Mouse (Mus musculus) heart, adult 2 months (tissue): ENCODE data around the gene Prnp. TPM values are rescaled to one million over a fixed set of nuclear protein-coding genes. Genes with fewer than 3 reads are reported as not detected.

ENCODE experiments used
- DNase-seq, 2 experiments: peaks; one replicate each; pipeline ENCODE4 v3.0.0; 2021
- H3K27ac ChIP-seq: fragments of 200-600 bp; 2 replicates; pipeline ENCODE4 v1.8.1; 2022
- H3K27me3 ChIP-seq: fragments of 200-500 bp; 2 replicates; pipeline ENCODE4 v1.6.1; 2012; ENCODE audit warnings: mild to moderate bottlenecking, low read length, inconsistent platforms, mixed read lengths; ENCODE audit not compliant: control insufficient read depth, insufficient read depth
- H3K36me3 ChIP-seq: fragments of 200-500 bp; 2 replicates; pipeline ENCODE4 v1.6.1; 2012; ENCODE audit warnings: low read length, inconsistent platforms; ENCODE audit not compliant: control insufficient read depth, insufficient read depth
- H3K4me1 ChIP-seq: fragments of 200-500 bp; 2 replicates; pipeline ENCODE4 v1.6.1; 2011; ENCODE audit warnings: low read length; ENCODE audit not compliant: control insufficient read depth, insufficient read depth
- H3K4me3 ChIP-seq: fragments of 200-600 bp; 2 replicates; pipeline ENCODE4 v1.8.1; 2022
- H3K79me2 ChIP-seq: fragments of 200-500 bp; replicated peaks from 2 replicates; pipeline ENCODE4 v1.6.1; 2012; ENCODE audit warnings: mild to moderate bottlenecking, inconsistent platforms, low read length, moderate library complexity, mixed read lengths; ENCODE audit not compliant: control insufficient read depth, insufficient read depth
- H3K9ac ChIP-seq: fragments of 200-500 bp; 2 replicates; pipeline ENCODE4 v1.6.1; 2012; ENCODE audit warnings: low read depth, mild to moderate bottlenecking, control low read depth, inconsistent platforms, low read length, mixed read lengths
- CTCF ChIP-seq: fragments of 200-600 bp; IDR thresholded peaks from 2 replicates; pipeline ENCODE4 v1.8.1; 2022; ENCODE audit warnings: antibody characterized with exemption, mild to moderate bottlenecking, moderate library complexity
- EP300 ChIP-seq: fragments of 200-500 bp; IDR thresholded peaks from 2 replicates; pipeline ENCODE4 v1.6.1; 2011; ENCODE audit warnings: low read depth, low read length, control low read depth; ENCODE audit not compliant: insufficient read depth
- POLR2A ChIP-seq: fragments of 200-500 bp; IDR thresholded peaks from 2 replicates; pipeline ENCODE4 v1.6.1; 2011; ENCODE audit warnings: mild to moderate bottlenecking, low read depth, low read length, control low read depth; ENCODE audit not compliant: insufficient read depth
- WGBS: fragments of 180-500 bp; shearing (Covaris S2); methylation state at CpG from one replicate; pipeline ENCODE4 v1.1.7; 2018; 5-methylcytosine and 5-hydroxymethylcytosine counted together
- intact Hi-C: fragments of 180-260 bp; cut with DNase I; formaldehyde crosslinking; loops from one replicate; pipeline ENCODE4 v1.15.1; 2025
- polyA plus RNA-seq: library from polyadenylated mRNA; depleted of rRNA; stranded (reverse); fragments of >200 nt; gene quantifications from 2 replicates; pipeline ENCODE4 v1.2.3, GENCODE M21; 2012
- total RNA-seq, 2 experiments: library from RNA; stranded (reverse); gene quantifications; 2 replicates each; pipeline ENCODE4 v1.2.3; 2021

Gene Prnp
- total and polyA plus RNA-seq, 3 experiments, result 101 to 129 (median 109) TPM

DNA sequence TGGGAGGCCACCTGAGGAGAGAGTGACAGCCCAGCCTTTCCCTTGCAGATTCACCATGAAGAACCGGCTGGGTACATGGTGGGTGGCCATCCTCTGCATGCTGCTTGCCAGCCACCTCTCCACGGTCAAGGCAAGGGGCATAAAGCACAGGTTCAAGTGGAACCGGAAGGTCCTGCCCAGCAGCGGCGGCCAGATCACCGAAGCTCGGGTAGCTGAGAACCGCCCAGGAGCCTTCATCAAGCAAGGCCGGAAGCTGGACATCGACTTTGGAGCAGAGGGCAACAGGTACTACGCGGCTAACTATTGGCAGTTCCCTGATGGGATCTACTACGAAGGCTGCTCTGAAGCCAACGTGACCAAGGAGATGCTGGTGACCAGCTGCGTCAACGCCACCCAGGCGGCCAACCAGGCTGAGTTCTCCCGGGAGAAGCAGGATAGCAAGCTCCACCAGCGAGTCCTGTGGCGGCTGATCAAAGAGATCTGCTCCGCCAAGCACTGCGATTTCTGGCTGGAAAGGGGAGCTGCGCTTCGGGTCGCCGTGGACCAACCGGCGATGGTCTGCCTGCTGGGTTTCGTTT lies 43.3 kb downstream of the Prnp start:
- Histone ChIP-seq H3K9ac (0 out of 2 replicates have a peak overlapping the region, but pooled peaks have one; percentile 8), H3K36me3 (no peaks in the 10 kb centered on the region), H3K79me2 (no peaks in the 10 kb centered on the region), H3K4me3 (peak overlapping the region; percentile 26), H3K27ac (no peak overlapping the region), H3K27me3 (no peaks in the 10 kb centered on the region), H3K4me1 (peaks cover 11% of the 10 kb centered on the region)
- no peak for TF ChIP-seq POLR2A
- no peak for TF ChIP-seq CTCF
- no peak for TF ChIP-seq EP300
- intact Hi-C loops, result loop anchor here (5.0 kb wide), 1 partner anchor 46 kb away; the partner anchor contains the start of genes Prn and Prnp
- WGBS, result 25% methylated on average over 29 of the region's 29 CpGs
- DNase-seq, result no peak

DNA sequence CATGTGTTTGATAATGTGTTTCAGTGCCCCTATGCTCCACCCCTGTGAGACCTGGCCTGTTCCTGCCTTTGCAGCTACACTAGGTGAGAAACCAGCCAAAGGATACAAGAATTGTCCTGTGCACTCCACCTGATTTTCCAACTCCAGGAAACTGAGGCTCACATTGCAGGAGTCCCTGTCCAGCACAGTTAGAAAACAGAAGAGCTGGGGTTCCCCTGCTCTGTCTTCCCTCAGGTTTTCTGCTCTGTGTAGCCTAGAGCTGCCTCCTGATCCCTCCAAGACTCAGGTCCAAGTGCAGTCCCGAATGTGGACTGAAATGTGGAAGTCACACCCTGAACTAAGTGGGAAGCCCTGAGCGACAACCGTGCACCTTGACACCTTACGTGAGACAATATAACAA lies 44.0 kb downstream of the Prnp start:
- Histone ChIP-seq H3K9ac (no peak overlapping the region), H3K36me3 (no peaks in the 10 kb centered on the region), H3K4me3 (no peak overlapping the region), H3K27ac (no peak overlapping the region), H3K79me2 (no peaks in the 10 kb centered on the region), H3K4me1 (peaks cover 11% of the 10 kb centered on the region), H3K27me3 (no peaks in the 10 kb centered on the region)
- intact Hi-C loops, result loop anchor here (5.0 kb wide), 1 partner anchor 46 kb away; the partner anchor contains the start of genes Prn and Prnp
- 82% methylated on average over 4 of the region's 4 CpGs for WGBS
- TF ChIP-seq CTCF (no peak), POLR2A (no peak), EP300 (no peak)
- DNase-seq, result no peak

DNA sequence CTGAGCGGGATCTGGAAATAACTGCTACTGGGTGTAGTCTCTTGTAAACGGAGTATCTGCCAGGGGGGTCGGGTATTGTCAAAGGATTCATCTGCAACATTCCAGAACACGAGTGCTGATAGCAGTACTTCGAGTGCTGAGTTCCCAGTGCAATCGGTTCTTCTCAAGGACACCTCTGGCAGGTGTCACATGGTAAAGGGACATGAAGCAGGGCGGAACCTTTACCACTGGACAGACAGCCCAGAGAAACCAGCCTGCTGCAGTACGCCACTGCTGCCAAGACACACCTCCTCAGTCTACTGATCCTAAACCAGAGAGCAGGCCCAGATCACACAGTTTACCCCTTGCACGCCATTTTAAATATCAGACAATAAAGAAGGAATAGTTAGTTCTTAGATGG lies 45.1 kb downstream of the Prnp start:
- TF ChIP-seq EP300 (0 out of 2 replicates have a peak, but pooled peaks have one; percentile 46), POLR2A (no peak)
- no peak overlapping the region for H3K9ac ChIP-seq
- intact Hi-C loops, result loop anchor here (5.0 kb wide), 1 partner anchor 48 kb away; the partner anchor contains the start of genes Prn and Prnp
- H3K4me1 ChIP-seq, result peaks cover 9% of the 10 kb centered on the region
- H3K79me2 ChIP-seq, result no peaks in the 10 kb centered on the region
- peak in 1 of 2 experiments; percentile 66 for DNase-seq
- no peaks in the 10 kb centered on the region for H3K36me3 ChIP-seq
- peak overlapping the region; percentile 26 for H3K4me3 ChIP-seq
- H3K27ac ChIP-seq, result no peak overlapping the region; the same call in none of the 2 replicates
- H3K27me3 ChIP-seq, result no peaks in the 10 kb centered on the region
- 45% methylated on average over 9 of the region's 9 CpGs for WGBS

DNA sequence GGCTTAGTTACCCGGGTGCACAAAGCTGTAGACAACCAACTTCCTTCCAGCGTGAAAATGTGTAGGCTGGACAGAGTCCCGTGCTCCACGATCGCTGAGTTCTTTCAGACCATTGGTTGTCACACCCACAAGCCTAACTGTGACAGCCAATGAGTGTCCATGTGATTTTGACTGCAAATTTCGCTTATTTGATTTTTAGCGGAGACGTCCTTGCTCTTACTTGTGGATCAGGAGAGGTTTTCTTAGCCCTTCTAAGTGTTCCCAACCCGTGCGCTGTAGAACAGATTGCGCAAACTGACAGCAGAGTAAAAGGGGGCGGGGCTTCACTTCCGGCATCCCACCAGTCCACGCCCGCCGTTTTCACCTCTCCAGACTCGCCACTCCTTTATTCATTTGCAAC lies 45.5 kb downstream of the Prnp start:
- H3K36me3 ChIP-seq, result no peaks in the 10 kb centered on the region
- no peak overlapping the region; the same call in none of the 2 replicates for H3K27ac ChIP-seq
- H3K4me3 ChIP-seq, result peak overlapping the region; percentile 26
- no peak for TF ChIP-seq CTCF
- no peak for TF ChIP-seq POLR2A
- TF ChIP-seq EP300, result no peak
- peaks cover 9% of the 10 kb centered on the region for H3K4me1 ChIP-seq
- H3K9ac ChIP-seq, result no peak overlapping the region
- no peaks in the 10 kb centered on the region for H3K79me2 ChIP-seq
- H3K27me3 ChIP-seq, result no peaks in the 10 kb centered on the region
- peak; percentile 43 to 44 for DNase-seq
- intact Hi-C loops, result no loop called here
- WGBS, result 24% methylated on average over 17 of the region's 17 CpGs

DNA sequence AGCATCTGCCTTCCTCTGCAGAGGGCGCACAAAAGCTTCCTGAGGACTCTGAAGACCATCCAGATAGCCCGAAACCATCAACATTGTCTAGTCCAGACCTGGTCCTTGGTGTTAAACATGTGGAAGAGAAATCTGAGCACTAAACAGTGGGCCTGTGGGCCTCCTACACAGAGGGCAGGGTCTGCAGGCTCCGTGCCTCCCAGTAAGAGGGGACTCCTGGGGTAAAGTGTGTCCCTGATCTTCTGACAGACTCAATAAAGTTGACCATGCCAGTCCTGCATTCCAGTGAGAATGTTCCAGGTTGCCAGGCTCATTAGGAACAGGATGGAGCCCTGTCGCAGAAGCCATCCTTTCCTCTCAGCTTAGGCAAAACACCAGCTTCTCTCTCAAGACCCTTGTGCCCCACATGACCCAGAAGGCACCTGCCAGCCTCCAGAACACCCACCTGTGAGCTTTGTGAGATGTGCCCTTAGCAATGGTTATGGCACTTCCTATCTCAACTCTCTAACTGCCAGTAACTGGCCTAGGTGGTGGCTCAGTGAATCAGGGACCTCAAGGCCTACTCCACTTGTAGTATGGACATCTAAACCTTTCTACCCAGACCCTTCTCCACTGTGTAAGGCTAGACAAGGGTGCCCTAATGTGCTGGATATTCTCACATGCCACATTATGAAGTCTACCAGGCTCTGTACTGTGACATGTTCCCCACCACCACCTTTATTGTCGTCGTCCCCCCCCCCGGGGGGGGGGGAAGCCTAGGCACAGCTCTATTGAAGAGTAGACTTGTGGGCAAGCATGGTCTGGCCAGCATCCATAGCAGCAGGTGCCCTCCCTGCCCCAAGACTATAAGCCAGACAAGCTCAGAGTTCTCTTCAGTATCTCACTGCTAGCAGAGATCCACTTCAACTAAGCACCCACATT lies 46.9 kb downstream of the Prnp start:
- 82% methylated on average over 7 of the region's 7 CpGs for WGBS
- no peaks in the 10 kb centered on the region for H3K27me3 ChIP-seq
- H3K4me1 ChIP-seq, result peaks cover 12% of the 10 kb centered on the region
- H3K36me3 ChIP-seq, result no peaks in the 10 kb centered on the region
- no peak overlapping the region for H3K27ac ChIP-seq
- H3K4me3 ChIP-seq, result no peak overlapping the region
- H3K79me2 ChIP-seq, result no peaks in the 10 kb centered on the region
- H3K9ac ChIP-seq, result no peak overlapping the region
- TF ChIP-seq CTCF (no peak), POLR2A (no peak), EP300 (no peak)
- peak in 1 of 2 experiments; percentile 7 for DNase-seq
- intact Hi-C loops, result no loop called here
